In genomic region chr3:79249955-79250354, GRCm38 (mm10) we compare ENCODE assay signal across 14 mouse cellular contexts. TPM values are rescaled to one million over a fixed set of nuclear protein-coding genes. Genes with fewer than 3 reads are reported as not detected.
DNase-seq lines count a peak whose midpoint lies in the region; ATAC-seq lines count a peak whose summit lies in the region.
"Had no signal": no experiment of that assay in that cellular context is flagged by ENCODE, and none has a peak within 500 bp of the region (broad histone marks: within the 10 kb centered on the region; RNA-seq: fewer than 3 reads in every experiment).

No protein-coding gene starts in this region.

- no peak for DNase-seq in frontal cortex, postnatal 10 days (ENCODE audit: low spot score in 2 of 2)
- DNase-seq in left cerebral cortex, adult 18-20 months (ENCODE audit: low spot score in 2 of 2): peak; percentile 76 to 83
- DNase-seq in right cerebral cortex, postnatal 25 days: peak; percentile 58
- no peak for DNase-seq in natural killer cell, adult 2 months (ENCODE audit: low spot score in 2 of 2)
- DNase-seq in gastrocnemius, postnatal 10 days: no peak
- no peak for DNase-seq in kidney, postnatal 10 days
- DNase-seq: adrenal gland, postnatal 10 days; kidney, postnatal 25 days; lung, adult 2 months had no signal

- peaks cover 3% of the 10 kb centered on the region; the same call in 1 of the 2 replicates for H3K9me3 ChIP-seq in forebrain, embryonic 16.5 days (ENCODE audit: control insufficient read depth, low read length)
- H3K9me3 ChIP-seq: embryonic facial prominence, embryonic 13.5 days; intestine, embryonic 15.5 days had no signal

- no peak overlapping the region for H3K4me3 ChIP-seq in forebrain, embryonic 16.5 days (replicated peaks; ENCODE audit: low read length)
- H3K4me3 ChIP-seq: embryonic facial prominence, embryonic 13.5 days; intestine, embryonic 15.5 days had no signal

- peak; percentile 25; the same call in 1 of the 2 replicates for ATAC-seq in frontal cortex, adult (ENCODE audit: low TSS enrichment)
- peak; percentile 57 for ATAC-seq in forebrain, embryonic 16.5 days
- ATAC-seq: intestine, embryonic 15.5 days had no signal

- peak overlapping the region; percentile 79; the same call in 1 of the 2 replicates for H3K27ac ChIP-seq in forebrain, embryonic 16.5 days (ENCODE audit: low read length)
- H3K27ac ChIP-seq: embryonic facial prominence, embryonic 13.5 days; intestine, embryonic 15.5 days had no signal

- no peak overlapping the region for H3K4me2 ChIP-seq in forebrain, embryonic 16.5 days (ENCODE audit: low read length)
- H3K4me2 ChIP-seq: embryonic facial prominence, embryonic 13.5 days; heart, embryonic 11.5 days; intestine, embryonic 15.5 days had no signal

- peaks cover 24% of the 10 kb centered on the region for H3K4me1 ChIP-seq in forebrain, embryonic 16.5 days (replicated peaks; ENCODE audit: control insufficient read depth, insufficient read depth, low read length)
- H3K4me1 ChIP-seq: intestine, embryonic 15.5 days had no signal

- WGBS in forebrain, embryonic 16.5 days: 37% methylated on average over 1 of the region's 1 CpGs

- H3K27me3 ChIP-seq in forebrain, embryonic 16.5 days (replicated peaks; ENCODE audit: control insufficient read depth, insufficient read depth, low read length): no peaks in the 10 kb centered on the region
- H3K27me3 ChIP-seq: embryonic facial prominence, embryonic 13.5 days; intestine, embryonic 15.5 days had no signal

- no peaks in the 10 kb centered on the region for H3K36me3 ChIP-seq in forebrain, embryonic 16.5 days (ENCODE audit: control insufficient read depth, insufficient read depth)
- H3K36me3 ChIP-seq: intestine, embryonic 15.5 days had no signal

- no peak overlapping the region for H3K9ac ChIP-seq in forebrain, embryonic 16.5 days (replicated peaks; ENCODE audit: low read depth, low read length)
- H3K9ac ChIP-seq: embryonic facial prominence, embryonic 13.5 days; intestine, embryonic 15.5 days had no signal

RNA-seq across cellular contexts. Expression of gene Rapgef2, which starts 36.4 kb away (rescaled TPM):
- polyA plus RNA-seq in forebrain, embryonic 16.5 days (2015; fragmentation: Nextera tagmentation; extraction: Ambion mirVana): 10.8 and 13.4 TPM in 2 replicates
- total RNA-seq in left cerebral cortex, adult 18-20 months (2021): 100 to 1,000 TPM; 121 to 129 TPM
- 10 to 100 TPM; 24.8 to 30.8 TPM for total RNA-seq in gastrocnemius, postnatal 10 days (2021)

Comparison
In these comparisons a context has a peak if more than half of its experiments do, and no peak if none do; other contexts are left out.
1. DNase-seq: peak in left cerebral cortex, adult 18-20 months (2 of 2) and right cerebral cortex, postnatal 25 days (single experiment); none in frontal cortex, postnatal 10 days (0 of 2), natural killer cell, adult 2 months (0 of 2), gastrocnemius, postnatal 10 days (single experiment) and kidney, postnatal 10 days (single experiment).